Mouse (Mus musculus) cerebellum, adult 2 months (tissue): ENCODE data around the gene Sub1.

ENCODE experiments used
- CTCF ChIP-seq: fragments of 200-500 bp; IDR thresholded peaks from 2 replicates; pipeline ENCODE4 v1.5.1; 2011; ENCODE audit warnings: low read depth, mild to moderate bottlenecking, control low read depth, low read length, moderate library complexity, borderline replicate concordance; ENCODE audit not compliant: insufficient read depth
- POLR2A ChIP-seq: fragments of 200-500 bp; IDR thresholded peaks from 2 replicates; pipeline ENCODE4 v1.6.1; 2011; ENCODE audit warnings: low read length, control low read depth, borderline replicate concordance; ENCODE audit not compliant: insufficient read depth

GRCm38 (mm10) chr15:12039671-12040406 lies 43.1 kb upstream of the Sub1 start:
- TF ChIP-seq CTCF (no peak), POLR2A (no peak)
